Mouse (Mus musculus) frontal cortex, adult (tissue): ENCODE results near the gene Mrpl48.
A peak's percentile ranks its signal among the peaks of the same experiment; 100 is the strongest.

Source experiments
- ATAC-seq: cut with Nextera tagmentation; 2 replicates; pipeline ENCODE4 v1.9.2; 2017; ENCODE audit warnings: mild to moderate bottlenecking, moderate library complexity, mixed read lengths; ENCODE audit not compliant: low TSS enrichment

Gene Mrpl48

DNA sequence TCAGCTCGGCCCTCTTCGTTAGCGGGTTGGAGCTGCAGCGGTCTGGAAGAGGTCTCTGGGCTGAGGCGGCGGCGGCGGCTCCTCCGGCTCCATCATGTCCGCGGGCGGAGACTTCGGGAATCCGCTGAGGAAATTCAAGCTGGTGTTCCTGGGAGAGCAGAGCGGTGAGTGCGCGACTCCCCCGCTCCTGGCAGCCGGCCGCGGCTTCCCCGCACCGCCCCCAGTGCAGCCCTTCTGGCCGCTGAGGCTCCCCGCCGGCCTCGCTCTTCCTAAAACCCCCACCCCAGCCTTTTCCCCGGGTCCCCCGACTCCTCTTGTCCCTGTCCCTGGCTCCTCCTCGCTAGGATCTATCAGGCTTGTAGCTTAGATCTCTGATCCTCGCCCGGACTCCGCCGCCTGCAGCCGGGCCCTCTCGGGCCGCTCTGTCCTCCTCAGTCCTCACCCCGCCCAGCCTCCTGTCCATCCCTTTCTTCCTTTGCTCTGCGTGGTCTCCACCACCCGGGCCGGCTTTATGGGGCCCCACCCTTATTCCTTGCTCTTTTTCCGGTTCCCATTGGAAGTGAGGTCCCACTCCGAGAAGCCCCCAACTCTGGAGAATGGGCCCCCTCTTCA, at the start of gene Mrpl48:
TSS of gene Mrpl48 (minus strand) at position 172 of the 612 bp plus-strand sequence.
- peak; percentile 35; the same call in 1 of the 2 replicates for ATAC-seq

DNA sequence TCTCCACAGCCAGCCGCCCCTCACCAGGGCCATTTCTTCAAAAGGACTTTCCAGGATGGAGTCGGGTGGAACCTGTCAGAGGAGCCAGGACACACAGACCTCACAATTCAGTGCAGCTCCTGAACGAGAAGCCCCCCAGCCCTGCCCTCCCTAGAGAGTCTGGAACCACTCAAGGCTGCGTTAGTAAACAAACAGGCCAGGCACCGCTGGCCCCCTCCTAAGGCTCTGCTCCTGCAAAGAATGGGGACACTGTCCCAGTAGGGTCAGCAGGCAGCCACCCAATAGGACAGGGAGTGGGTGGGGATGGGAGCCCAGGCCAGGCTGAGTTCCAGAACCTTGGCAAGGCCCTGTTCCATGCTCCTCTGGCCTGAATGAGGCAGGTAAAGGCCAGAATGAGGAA, 48.6 kb upstream of the Mrpl48 start:
- ATAC-seq, result peak; percentile 41; the same call in 1 of the 2 replicates

DNA sequence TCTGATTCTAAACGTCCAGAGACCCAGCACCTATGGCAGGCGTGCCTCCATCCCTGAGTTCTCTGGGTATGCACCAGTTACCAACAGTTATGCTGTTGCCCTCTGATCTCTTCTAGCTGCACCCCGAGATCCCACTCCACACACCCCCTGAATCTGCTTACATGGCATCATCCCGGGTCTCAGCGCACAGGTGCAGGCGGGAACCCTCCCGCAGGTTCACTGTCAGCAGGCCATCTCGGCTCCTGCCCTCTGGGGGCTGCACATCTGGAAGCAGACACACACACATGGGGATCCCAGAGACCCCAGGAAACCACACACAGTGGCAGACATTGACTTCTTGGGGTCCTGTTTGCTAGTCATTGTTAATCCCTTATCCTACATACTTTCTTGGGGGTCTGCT, 46.3 kb upstream of the Mrpl48 start:
- ATAC-seq, result no peak

DNA sequence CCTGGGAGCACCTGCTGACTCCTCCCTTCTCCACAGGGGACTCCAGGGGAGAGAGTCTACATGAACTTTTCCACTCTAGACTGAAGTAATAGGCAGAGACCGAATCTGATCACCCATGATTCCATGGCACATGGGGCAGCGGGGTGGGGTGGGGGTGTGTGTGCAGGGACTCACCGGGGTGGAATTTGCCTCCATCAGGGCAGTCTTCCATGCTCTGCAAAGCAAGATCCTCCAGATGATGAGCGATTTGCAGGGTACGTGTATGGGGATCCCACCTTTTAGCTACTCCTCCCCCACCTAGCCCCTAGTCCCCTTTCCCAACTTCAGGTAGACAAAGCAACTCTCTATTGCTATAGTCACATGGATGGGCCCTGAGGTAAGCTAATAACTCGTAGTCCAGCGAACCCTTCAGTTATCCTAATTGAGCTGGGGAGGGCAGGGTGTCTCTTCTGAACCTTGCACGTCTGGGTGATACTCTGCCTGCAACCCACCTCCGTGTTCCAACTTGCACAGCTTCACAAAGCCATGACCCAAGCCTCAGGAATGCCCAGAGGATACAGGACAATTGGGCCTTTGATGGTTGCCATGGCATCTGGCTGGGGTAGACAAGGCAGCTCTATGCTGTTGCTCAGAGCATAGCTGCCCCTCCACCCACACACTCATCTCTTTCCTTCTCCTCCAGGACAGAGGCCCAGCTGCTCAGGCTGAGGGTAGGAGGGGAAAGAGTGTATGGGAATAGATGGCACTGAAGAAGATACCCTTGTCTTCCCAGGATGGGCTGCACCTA, 45.6 kb upstream of the Mrpl48 start:
- ATAC-seq, result peak; percentile 59

DNA sequence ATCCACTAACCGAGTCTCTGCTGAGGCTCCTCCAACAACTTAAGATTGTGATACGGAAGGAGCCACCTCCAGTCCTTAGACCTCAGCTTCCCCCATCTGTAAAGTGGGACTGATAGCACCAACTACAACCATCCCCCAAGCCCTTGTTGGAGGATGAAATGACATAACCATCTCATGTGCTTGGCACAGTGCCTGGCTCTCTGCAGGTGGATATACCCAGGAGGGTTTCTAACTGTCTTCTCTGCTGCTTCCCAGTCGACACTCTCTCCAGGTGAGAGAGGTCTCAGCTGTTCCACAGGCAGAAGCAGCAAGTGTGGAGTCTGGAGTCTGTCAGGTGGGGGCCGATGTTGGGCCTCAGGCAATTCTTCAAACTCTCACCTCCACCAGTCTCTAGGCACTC, 42.9 kb upstream of the Mrpl48 start:
- ATAC-seq, result no peak

DNA sequence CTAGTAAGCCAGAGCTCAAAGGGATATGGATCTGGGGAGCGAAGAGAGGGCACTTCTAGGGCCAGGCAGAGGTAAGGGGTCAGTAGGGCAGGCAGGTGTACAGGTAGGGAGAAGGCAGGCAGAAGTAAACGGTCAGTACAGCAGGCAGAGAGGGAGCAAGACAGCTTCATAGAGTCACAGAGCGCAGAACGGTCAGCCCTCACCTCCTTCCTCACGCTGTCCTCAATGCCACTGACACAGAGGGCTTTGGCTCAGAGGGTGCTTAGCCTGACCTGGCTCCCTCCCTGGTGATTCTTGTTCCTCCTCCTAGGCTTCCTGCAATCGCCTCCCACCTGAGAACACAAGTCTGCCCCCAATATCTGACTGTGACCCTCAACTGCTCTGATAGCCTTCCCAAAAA, 42.3 kb upstream of the Mrpl48 start:
- no peak for ATAC-seq

DNA sequence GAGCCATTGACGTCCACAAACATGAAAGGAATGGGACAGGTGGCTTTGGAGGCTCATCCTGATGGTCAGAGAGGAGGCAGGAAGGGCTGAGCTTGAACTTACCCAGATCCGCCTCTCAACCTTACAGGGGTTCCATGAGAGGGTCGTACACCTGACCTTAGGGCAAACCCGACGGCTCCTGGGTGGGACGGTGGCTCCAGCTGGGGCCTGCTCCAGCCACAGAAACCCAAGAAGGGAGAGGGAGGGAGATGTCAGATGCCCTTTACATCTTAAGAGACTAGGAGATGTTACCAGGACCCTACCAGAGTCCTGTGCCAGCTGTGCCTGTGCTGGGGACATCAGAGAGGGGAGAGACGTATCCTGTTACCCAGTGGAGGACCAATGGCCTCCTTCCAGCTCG, 41.7 kb upstream of the Mrpl48 start:
- ATAC-seq, result no peak

DNA sequence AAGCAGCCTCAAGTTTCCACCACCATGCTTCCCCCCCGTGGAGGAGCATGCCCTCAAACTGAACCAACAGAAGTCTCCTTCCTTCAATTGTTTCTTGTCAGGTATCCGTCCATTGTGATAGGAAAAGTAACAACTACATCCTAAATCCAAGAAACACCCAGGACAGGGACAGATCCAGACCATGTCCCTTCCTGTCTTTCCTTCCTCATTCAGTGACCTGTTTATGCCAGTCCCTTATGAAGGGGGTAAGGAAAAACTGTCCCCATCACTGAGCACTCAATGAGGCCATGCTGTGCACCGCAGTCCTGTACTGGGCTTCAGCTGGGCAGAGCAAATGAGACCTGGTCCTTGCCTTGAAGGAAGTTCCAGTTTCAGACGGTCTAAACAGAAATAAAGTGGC, 41.0 kb upstream of the Mrpl48 start:
- ATAC-seq, result no peak

DNA sequence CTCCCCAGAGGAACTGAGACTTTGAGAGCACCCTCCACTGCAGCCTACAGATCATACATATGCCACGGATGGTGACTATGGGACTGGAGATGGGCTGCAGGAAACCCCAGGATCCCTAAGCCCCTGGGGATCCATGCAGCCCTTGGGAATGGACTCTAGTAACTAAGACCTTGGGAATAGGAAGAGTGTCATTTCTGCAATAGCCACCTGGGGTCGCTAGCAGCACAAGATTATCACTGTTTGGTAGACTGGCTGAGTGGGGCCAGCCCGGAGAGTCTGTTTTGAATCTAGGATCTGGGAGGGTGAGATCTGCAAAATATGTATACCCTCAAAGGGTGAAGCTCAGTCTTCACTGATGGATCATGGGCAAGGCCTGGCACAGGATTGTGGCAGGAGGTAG, 37.0 kb upstream of the Mrpl48 start:
- ATAC-seq, result peak; percentile 51

DNA sequence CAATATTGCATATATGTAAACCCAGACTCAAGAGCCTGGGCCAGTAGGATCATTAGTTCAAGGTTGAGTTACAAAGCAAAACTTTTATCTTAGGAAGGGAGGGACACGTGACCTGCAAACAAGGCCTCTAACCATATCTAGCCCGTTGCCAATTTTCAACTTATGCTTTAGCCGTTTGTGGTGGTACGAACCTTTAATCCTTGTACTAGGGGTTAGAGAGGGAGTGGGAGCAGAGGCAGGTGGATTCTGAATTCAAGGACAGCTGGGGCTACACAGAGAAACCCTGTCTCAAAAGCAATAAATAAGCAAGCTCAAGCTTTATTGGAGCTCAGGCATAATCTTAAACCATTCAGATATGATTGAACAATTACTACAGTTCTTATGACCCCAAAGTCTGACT, 34.3 kb upstream of the Mrpl48 start:
- no peak for ATAC-seq

DNA sequence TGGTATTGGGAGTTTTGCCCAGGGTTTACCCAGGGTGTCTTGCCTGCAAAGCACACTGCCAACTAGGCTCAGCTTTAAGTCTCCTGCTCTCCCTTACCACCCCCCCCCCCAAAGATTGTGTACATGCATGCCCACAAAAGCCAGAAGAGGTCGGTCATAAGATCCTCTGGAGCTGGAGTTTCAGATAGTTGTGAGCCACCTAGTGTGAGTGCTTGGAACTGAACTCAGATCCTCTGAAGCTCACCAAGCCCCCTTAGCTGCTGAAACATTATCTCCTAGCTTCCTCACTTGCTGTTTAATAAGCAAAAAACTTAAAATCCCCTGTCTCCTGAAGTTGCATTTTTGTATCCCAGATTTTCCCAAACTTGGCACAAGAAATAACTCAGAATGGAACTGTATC, 29.6 kb upstream of the Mrpl48 start:
- no peak for ATAC-seq

DNA sequence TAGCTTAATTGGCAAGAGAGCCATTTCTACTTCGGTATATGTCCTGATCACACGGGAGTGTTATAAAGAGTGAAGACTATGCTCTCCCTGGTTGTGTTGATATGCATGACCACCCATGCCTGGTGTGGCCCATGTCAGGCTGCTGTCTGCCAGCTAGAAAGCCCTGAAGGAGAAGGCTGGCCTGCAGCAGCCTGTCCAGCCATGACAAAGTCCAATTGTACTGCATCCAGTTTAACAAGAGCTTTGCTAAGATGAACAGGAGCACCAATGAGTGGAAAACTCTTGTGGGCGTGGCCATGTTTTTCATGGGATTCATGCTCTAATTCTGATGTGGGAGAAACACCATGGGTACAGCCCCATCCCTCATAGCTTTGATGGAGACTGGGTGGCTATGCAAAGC, 16.4 kb upstream of the Mrpl48 start:
- ATAC-seq, result no peak

DNA sequence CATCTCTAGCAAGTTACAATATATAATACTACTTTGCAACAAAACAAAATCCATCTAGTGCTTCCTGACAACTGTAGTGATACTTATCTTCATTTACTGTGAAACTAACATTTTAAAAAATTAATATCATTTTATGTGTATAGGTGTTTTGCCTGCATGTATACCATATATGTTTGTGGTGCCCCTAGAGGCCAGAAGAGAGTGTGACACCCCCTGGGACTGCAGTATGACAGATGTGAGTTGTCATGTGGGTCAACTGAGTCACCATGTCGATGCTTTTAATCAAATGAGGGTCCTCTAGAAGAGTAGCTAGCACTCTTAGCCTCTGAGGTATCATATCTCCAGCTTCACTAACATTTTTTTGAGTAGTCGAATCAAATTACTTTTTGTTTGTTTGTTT, 14.2 kb upstream of the Mrpl48 start:
- ATAC-seq, result no peak

DNA sequence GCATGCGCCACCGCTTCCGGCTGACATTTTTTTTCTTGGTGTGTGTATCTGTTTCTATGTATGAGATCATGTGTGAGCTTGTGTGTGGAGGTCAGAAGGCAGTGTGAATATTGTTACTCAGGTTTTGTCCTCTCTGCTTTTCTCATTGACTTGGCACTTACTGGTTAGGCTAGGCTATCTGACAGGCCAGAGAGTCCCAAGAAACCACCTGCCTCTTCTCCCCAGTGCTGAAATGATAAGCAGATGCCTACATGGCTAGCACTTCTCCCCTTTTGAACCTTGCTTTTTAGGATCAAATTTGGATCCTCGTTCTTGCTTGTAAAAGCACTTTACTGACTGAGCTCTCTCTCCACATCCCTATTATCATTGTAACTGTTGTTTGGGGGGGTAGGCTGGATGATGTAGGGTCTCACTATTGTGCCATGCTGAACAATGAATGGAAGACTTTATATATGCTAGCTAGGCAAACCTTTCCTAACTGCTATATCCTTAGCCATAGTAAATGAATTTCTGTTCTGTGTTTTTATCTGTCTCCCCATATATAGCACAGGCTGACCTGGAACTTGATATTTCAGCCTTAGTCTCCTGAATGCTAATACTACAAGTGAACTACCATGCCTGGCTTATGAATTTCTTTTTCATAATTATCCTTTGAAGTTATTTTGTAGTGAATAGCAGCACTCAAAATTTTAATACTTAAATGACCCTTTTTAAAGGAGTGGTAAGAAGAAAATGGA, 8.2 kb upstream of the Mrpl48 start:
- no peak for ATAC-seq

DNA sequence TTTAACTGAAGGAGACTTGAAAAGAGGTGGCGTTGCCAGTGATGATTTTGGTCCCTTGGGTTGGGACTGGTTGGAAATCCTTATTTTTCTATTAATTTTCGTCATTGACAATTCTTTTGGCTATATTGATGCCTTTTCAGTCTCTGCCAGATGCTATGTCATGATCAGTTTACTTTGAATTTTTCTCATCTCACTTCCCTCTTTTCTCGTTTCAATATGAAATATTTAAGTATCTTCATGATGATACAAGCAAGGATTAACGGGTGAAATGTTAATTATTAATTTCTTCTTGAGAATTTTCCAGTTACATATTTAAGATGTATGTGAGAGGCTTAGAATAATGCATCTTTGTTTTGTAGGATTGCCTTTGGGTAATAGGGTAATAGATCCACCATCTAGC, 809 bp upstream of the Mrpl48 start:
- no peak for ATAC-seq

DNA sequence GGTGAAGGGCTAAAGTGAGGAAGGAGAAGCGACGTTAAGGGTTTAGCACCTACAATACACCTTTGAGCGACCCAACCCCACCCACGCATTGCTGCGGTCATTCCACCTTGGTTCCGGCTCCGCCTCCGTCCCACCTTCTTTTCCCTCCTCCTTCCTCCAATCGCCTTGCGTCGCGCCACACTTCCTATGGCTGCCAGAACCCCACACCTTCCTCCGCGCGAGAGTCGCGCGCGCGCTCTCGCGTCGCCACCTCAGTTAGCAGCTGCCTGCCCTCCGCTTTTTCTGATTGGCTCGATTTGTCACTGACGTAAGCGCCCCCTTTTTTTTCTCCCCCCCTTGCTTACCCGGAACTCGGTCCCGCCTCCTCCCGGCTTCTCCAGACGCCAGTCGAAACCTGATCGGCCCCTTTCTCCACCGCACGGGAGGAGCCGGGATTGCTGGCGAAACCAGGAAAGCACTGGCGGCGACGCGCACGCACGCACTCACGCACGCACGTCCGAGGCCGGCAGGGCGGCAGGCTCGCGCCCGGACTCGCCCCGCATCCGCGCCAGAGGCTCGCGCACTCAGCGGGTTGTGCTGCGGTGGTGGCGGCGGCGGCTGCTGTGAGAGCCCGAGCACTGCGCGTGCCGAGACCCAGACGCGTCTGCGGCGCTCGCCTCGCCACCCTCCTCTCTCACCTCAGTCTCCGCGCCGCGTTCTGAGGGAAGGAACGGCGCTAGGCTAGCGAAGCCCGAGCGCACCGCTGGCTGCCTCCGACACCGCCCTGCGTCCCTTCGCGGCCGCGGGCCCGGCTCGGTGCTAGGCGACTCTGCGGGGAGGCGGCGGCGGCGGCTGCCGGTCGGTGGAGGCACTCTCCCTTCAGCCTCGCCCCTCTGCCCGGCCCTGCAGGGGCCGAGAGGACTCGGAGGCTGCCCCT, 629 bp downstream of the Mrpl48 start, which contains the start of gene Rab6a:
TSS of gene Rab6a (plus strand) at position 197 of the 916 bp plus-strand sequence.
- peak; percentile 94 for ATAC-seq

DNA sequence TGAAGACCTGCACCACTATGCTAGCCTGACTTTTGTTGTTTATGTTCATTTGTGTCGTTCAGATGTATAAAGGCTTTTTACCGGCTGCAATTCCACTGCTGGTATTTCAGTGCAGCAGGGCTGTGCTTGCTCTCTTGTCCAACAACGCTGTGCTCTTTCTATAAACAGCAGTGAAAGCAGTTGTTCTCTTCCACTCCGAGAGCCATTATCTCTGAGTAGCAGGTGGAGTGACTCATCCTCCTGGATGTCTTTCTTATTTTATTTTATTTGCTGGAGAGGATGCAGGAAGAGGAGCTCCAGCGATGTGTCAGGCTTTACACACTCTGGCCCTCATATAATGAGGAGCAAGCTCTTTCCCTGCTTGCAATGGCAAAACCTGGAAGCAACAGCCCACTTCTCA, 7.9 kb downstream of the Mrpl48 start:
- ATAC-seq, result peak; percentile 94

DNA sequence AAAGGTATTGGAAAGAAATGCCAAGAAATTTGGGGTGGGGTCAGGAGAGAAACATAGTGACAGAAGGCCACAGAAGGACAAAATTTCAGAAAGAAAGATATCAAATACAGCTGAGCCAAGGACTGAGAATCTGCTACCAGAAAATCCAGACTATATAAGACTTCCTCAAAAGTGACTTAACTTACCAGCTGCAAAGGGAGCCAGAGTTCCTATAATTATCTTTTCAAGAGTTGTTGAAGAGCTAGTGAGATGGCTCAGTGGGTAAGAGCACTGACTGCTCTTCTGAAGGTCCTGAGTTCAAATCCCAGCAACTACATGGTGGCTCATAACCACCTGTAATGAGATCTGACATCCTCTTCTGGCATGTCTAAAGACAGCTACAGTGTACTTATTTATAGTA, 14.8 kb downstream of the Mrpl48 start:
- no peak for ATAC-seq

DNA sequence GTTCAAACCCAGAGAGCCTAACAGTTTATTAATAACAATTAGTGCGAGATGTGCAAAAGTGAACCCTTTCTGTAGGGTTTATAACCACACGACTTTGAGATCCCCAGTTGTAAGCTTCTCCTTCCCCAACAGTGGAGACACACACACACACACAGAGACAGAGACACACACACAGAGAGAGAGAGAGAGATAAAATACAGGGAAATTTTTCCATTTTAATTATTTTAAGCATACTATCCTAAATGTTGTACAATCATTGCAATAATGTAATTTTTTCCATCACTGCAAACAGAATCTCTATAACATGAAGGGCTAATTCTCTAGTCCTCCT, 16.6 kb downstream of the Mrpl48 start:
- no peak; the same call in 1 of the 2 replicates for ATAC-seq

DNA sequence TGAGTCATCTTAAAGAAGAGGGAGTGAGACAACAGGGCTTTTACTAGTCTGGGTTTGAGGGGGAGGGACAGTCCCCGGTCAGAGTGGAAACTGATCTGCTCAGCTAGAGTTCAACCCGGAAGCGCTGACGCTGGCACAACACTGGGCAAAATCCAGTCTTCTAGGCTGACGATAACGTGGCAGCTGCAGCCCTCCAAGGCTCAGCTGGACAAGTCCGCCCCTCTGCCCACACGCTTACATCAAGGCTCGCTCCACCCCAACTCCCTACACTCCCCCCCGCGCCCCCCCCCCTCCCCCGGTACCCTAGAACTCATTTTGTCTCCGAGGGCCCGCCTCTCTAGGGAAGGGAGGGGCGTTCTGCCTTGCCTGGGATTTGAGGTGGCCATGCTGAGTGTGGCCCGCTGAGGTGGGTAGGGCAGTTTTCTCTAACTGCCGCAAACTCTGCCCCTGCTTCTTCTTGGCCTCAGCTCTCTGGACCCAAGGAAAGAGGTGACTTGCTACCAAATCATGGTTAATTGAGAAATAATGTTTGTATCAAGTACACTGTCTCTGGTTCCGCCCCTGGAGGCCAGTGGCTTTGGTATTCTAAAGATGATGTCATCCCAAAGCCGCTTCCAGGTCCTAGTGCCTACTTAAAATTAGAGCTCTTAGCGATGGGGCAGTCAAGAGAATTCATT, 17.1 kb downstream of the Mrpl48 start:
- ATAC-seq, result peak; percentile 90

DNA sequence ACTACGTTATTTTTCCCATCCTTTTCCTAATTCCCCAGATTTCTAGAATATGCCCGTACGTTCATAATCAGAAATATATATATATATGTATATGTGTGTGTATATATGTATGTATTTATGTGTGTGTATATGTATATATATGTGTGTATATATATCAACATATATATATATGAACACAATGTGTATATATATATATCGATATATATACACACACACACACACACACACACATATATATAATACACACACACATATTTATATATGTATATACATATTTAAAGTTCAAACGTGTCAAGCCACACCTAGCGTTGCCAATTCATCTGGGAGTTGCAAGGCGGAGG, 17.6 kb downstream of the Mrpl48 start:
- no peak for ATAC-seq
